Mouse (Mus musculus): ENCODE measurements at regions not wholly inside any gene's neighbourhood (a gene's known extent, or its start where the extent isn't known, plus 50 kb on each side); places are given as distances from the start of the nearest gene placed in this dataset.

DNA sequence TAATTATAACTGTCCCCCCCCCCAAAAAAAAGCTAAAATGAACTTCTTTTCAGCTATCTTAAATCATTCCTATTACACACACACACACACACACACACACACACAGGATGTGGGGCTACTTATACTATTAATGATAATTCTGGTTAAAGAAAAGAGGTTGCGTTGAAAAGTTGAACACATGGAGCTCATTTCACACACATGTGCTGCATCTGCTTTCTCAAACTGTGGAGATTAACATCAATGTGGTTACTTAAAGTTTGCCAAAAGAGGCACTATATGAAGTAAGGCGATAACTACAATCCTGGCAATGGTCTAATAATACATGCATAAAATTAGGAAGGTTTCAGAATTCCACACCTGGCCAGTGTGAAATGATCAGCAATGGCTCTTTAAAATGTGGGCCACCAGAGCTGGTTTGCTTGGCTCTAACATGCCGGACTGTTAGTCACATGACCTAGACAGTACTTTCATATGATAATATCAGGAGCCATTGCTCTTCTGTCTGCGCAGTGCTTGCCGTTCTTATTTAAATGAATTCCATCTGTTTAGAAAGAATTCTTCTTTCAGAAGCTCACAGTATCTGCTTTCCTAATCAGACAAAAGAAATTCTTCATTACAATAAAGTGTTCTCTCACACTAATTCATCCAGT is 598.4 kb upstream of the Fam92a start:
- no peak for DNase-seq (ENCODE audit: low spot score in 2 of 2)

DNA sequence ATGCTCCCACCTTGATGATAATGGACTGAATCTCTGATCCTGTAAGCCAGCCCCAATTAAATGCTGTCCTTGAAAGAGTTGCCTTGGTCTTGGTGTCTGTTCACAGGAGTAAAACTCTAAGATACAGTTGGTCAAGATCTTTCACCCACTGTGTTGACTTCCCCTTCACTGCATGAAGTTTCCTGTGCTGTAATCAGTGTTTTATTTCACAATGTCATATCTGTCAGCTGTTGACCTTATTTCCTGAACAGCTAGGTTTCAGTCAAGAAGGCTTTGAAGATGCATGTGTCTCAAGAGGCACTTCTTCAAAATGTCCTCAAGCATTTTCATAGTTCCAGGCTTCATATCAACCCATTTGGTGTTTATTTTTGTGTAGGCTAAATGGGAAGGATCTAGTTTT is 597.3 kb upstream of the Fam92a start:
- DNase-seq (ENCODE audit: low spot score in 2 of 2): no peak

DNA sequence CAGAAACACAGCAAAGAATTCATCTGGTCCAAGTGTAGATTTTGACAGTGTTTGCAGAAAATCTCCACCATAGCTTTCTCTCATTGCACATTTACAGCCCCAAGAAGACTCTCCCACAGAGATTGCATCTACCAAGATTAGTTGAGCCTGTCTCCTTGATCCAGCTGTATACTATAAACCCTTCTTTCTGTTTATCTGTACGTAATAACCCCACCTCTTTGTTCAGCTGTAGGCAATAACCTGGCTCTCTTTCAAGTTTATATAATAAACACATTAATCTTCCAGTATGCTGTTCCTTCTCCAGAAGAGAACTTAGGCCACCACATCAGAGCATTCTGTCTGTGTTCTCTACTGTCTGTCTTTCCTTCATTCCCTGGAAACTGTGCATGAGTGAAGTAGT is 594.9 kb upstream of the Fam92a start:
- DNase-seq (ENCODE audit: low spot score in 2 of 2): no peak

DNA sequence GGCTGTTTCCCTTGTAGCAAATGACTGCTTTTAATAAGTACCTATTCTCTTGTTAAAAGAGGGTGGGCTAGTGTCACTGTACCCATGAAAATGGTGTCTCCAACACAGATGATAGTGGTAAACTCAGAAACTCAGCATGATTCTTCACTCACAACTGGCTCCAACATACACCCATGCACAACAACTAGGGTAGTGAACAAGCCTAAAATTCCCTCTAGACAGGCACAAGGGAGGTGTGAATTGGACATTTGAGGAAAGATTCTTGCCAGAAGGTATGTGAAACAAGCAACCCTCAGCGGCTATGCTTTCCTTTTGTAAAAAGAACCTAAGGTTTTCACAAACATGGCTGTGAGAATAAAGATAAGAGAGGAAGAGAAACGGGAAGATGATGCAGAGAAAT is 579.0 kb upstream of the Fam92a start:
- DNase-seq (ENCODE audit: low spot score in 2 of 2): no peak

DNA sequence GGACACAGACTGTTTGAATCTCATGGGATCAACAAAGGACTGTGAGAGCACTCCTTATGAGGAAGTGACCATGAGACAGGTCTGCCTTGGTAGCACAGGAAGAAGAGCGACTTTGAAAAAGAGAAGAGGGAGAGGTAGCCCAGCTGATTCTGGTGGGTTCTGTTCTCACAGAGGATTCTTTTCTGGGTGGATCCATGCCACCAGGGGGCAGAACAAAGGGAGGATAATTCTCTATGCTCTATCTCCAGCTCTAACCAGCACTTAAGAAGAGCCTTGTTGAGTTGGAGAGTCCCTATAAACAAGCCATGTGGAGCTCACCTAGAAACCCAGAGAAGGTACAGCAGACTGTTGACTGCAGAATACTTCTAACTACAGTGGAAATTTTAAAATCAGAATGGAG is 578.1 kb upstream of the Fam92a start:
- DNase-seq (ENCODE audit: low spot score in 2 of 2): no peak

DNA sequence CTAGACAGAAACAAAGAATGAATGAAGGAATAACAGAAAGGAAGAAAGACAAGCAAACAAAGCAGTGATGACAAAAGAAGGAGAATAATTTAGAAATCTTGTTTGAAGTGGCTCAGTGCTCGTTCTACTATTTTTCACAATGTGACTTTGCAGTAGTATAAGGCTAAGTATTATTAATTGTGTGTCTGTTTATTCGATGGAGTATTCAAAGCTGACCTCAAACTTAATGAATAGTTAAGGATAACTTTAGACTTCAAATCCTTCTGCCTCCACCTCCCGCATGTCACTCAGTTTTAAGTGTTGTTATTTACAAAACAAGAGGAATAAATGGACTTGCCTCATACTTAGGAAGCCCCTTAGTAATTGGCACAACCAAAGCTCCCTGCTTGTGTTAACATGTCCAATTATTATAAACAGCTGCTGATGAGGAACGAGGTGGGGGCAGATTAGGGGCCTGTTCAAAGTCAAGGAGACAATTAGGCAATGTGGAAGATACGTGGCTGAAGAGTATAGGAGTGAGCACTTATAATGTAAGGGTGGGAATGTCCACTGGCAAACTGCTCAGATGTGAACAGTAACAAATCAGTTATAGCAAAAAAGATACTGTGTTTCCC is 572.0 kb upstream of the Fam92a start:
- DNase-seq (ENCODE audit: low spot score in 2 of 2): no peak

DNA sequence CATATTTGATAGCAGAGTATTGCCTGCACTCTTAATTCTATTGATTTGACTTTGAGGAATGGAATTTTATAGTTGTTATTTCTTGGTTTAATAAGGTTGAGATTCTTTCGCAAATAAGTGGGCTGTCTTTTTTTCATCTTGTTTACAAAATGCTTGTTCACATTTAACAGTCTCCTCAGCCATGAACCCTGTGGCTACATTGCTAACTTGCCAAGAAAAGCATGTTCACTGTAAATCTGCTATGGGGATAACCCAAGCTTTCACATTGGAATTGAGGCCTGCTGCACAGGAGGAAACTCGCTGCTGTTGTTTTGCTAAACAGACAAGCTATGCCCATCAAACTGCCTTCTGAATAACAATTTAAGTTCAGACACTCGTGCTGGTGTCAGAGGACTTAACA is 564.6 kb upstream of the Fam92a start:
- DNase-seq (ENCODE audit: low spot score in 2 of 2): no peak

DNA sequence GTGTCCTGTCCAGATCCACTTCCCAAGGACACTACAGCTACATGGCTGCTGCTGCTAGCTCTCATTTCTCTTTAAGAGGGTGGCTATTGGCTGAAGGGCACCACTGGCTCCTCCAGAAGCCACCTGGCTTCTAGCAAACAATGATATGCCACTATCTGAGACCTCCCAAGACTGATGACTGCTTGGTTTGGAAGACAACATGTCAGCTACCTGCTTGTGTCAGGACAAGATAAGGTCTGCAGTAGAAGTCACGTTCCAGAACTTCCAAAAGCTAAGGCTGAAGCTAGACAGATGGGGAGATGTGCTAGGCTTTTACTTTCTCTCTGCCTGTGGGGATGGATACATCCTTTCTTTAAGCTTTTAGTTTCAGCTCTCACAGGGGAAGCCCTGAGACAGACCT is 528.4 kb upstream of the Fam92a start:
- DNase-seq (ENCODE audit: low spot score in 2 of 2): no peak

DNA sequence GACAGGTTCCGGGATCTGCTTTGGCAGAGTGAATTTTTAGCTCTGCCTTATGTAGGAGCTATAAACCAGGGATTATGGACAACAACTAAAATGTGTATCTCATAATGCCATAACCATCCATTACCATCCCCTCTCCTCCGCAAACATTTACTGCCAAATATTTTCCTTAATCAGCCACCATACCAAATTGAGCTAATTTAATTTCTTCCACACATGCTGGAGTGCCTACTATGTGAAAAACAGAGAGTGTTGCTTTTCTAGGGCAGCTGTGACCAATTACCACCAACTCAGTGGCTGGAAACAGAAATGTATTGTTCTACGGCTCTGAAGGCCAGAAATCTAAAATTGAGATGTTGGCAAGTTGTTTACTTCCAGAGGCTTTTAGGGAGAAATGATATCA is 506.0 kb upstream of the Fam92a start:
- no peak for DNase-seq (ENCODE audit: low spot score in 2 of 2)

DNA sequence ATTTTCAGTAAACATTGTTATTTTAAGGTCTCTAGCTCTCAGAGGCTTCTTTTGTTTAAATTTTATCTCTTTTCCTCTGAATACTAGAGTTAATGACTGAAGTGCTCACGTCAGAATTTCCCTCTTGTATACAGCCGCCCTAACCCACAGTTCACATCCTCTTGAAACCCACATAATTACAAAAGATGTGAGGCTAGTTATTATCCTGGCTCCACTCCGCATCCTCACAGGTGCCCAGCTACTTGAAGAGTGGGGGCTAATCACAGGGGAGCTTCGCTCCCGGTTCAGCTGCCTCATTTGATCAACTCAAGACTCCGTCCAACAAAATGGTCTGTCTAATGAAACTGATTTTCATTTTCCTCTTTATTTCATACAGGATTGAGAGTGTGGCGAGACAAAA is 499.6 kb upstream of the Fam92a start:
- DNase-seq (ENCODE audit: low spot score in 2 of 2): no peak

DNA sequence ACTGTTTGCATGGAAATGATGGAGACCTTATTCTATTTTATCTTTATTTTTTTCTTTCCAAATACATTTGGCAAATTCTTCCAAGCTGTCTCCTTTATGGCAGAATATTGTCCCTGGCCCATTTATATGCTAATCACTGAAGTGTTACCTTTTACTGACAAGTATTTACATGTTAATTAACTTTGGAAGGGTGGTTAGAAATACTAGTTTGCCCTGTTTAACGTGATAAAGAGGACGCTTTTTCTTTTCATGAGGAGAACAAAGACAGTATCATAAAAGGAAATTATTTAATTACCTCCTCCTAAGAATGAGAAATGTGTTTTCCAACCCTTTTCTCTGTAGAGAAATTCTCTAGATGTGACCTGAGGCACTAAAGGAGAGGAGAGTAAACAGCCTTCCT is 491.4 kb upstream of the Fam92a start:
- DNase-seq (ENCODE audit: low spot score in 2 of 2): no peak

DNA sequence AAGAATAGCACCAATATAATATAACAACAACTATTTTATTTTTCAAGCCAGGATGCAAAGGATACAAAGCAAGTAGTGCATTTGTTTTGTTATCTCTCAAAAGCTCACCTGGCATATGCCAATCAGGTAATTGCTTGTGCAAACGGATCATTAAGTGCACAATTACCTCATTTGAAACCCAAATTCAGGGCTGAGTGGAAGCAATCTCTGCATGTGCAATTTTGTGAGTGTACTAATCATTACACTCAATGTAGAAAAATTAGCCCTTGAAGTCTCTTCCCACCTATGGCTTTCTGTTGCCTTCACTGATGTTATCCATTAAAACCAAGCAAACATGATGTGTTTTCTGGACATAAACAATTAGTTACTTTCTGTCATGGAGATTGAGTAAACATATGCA is 490.9 kb upstream of the Fam92a start:
- no peak for DNase-seq (ENCODE audit: low spot score in 2 of 2)

DNA sequence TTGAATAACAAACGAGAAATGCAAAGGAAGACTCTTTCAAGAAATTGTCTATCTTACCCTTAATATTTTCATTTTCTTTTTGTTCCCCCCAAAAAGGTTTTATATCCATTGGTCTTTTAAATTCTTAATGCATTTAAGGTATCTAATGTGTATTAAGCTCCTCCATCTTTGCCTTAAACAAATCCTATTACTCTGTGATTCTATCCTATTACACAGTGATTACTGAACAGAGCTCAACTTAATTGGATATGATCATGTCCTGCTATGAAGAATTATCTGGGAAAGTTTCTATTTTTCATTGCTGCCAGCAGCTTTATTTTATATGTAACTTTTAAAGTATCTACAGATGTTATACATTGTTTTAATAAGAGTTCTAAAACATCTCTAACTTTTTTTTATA is 487.3 kb upstream of the Fam92a start:
- no peak for DNase-seq (ENCODE audit: low spot score in 2 of 2)

DNA sequence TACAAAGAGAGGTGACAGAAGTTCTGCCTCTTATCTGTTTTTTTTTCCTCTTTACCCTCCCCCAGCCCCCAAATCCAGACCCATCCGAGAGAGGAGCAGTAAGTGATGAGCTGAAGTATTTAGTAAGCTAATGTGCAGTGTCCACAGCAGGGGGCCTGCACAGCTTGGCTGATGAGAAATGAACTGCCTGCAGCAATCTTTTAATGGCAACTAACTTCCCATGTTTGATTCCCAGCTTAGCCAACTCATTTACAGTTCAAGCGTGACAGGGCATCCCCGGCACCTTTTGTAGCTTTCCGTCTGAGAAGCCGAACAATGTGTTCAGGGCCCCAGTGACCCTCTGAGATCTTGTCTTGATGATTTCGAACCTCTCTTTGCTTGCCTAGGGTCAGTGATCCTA is 486.8 kb upstream of the Fam92a start:
- DNase-seq (ENCODE audit: low spot score in 2 of 2): no peak

DNA sequence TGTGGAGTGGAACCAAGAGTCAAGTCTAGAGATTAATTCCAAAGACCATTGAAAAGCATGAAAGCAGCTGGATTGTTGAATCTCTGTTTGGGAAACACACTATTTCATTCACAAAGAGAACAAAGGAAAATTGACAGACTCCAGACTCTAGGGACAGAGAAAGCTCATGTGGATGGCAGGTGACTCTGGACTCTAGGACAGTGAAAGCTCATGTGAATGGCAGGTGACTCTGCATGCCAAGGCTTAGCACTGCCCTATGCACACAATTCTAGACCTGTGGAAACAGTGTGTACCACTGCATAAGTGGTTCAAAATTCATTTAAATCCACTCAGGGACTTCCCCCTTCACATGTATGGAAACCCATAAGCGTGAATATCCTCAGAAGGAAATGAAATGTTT is 486.0 kb upstream of the Fam92a start:
- DNase-seq (ENCODE audit: low spot score in 2 of 2): no peak

DNA sequence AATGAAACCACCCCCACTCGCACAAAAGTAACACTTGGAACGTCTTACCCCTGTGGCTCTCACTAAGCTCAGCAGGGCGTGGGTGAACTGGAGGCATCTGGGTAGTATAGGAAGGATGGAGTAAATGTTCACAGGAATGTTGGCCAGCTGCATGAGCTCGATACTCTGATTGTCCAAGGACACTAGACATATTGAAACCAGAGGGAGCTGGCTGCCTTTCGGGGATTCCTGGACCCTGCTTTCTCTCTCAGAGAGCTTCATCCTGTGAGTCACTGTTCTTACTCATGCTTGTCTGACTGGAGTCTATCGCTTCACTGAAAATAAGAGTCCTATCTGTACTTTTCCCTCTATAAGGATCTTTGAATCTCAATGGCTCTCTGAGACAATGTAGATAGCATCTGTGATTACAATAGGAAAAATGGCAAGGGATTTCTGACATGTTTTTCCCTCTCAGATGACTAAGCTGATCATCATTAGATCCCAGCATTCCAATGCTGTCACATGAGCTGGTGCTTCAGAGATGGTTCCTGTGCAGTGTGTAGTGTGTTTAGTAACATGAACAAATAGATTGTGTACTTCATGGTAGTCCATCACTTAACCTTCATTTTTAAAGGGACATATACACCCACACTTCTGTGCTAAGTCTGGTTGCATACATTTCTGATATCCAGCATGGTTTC is 485.2 kb upstream of the Fam92a start:
- DNase-seq (ENCODE audit: low spot score in 2 of 2): no peak

DNA sequence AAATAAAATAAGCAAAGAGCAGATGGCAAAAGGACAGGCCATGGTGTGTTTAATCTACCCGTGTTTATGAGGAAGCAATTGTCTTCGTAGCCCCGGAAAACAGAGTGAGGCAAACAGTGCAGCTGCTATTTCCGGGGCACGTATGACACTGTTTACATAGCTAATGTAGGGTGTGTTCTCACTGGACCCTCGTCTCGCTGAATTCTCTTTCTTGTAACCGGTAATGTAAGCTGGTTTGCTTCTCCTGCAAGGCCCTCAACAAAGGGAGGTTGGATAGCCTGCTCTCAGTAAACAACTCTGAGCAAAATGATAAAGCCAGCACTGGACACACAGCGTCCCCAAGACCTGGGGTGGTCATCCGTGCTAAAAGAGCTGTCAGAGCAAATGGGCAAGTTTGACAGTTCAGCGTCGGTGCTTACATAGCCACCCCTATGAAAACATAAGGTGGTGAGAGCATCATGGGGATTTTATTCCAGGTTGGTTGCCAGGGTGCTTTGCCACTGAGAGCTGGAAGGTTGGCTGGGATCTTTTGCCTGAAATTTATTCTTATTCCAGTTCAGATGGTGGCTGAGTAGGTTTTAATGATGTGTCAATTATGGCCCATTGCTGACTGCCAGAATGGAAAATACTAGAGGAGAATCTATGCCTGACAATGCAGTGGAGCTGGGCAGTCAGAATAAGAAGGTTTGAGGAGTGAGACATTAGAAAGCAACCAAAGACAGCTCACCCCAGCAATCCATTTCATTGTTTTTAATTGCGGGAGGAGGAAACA is 483.8 kb upstream of the Fam92a start:
- no peak for DNase-seq (ENCODE audit: low spot score in 2 of 2)

DNA sequence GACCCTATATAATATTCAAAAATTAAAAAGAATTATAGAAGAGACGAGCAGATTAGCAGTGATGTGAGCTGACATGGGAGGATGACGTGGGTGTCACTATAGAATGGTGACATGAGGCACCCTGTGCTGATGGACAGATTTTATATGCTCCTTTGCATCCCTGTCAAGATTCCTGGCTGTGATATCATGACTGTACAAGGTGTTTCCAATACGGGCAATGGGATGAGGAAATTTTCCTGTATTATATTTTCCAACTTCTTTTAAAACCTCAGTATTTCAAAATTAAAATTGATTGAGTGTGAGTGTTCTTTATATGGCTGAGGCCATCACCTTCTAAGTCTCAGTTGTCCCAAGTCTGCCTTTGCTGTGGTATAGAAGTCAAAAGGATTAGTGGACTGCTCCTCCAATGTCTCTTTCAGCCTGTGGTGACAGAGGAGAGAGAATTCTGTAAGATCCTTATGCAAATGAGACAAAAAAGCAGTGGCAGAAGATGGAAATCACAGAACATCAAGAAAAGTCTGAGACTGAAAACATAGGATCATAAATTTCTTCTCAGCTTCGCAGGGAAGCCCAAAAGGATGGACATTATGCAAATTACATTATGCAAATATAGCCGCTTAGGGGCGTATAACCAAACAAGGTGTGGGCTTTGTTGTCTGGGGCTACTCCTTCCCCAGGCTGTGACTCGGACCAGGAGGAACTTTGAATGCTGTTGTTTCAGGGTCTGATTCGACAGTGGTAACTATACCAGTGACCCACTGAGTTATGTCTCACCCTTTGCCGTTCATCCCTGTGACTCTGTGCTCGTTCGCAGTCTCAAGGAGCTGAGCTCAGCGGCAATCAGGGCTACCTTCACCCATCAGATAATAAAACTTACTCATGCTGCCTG is 483.0 kb upstream of the Fam92a start:
- no peak for DNase-seq (ENCODE audit: low spot score in 2 of 2)

DNA sequence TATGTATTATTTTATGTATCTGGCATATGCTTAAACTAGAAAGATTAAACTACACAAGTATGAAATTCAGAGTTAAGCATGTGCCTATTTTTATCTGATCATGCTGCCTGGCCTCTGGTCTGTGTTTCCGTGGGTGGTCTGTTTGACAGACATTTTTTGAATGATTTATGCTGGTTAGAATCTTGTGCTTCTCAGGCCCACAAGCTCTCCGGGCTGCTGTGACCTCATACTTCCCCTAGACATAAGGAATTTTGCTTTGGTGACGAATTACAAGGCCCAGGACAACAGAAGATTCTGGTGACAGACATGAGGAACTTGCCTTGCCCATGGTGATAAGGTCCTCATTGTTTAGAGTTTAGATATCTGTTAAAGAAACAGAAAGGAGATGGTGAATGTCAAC is 475.9 kb upstream of the Fam92a start:
- no peak for DNase-seq (ENCODE audit: low spot score in 2 of 2)

DNA sequence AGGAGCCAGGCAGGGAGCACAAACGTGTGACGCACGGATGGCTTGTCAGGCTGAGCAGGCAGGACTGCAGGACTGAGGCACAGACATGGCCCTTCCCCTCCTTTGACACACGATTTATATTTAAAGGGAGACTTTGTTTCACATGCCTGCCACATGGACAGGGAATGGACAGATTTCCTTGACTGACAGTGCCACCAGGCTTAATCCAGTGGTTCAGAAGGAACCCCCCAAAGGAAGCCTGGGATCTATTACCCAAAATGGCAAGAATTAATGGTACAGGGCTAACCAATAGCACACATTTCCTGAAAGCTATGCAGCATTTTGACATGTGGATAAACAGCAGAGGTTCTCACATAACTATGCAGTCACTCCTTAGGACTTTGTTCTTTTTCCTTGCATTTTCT is 470.7 kb upstream of the Fam92a start:
- DNase-seq (ENCODE audit: low spot score in 2 of 2): no peak

DNA sequence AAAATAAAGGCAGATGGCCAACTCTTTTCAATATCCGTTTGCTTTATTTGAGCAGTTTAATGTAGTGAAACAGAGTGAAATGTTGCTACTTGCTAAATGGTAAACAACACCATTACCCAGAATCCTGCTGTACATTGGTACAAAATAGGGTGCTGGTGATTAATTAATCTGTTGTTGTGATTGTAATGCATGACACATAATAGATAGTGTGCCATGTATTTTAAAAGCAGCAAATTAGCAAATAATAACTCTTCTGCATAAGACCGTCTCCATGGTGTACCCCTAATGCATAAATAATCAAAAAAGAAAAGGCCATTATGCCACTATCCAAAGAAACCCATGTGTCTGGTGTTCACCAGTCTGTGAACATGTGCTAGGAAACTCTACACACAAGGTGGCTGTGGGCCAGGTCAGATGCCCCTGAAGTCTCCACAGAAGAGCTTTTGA is 457.6 kb upstream of the Fam92a start:
- DNase-seq (ENCODE audit: low spot score in 2 of 2): no peak

Data from frontal cortex, postnatal 10 days (tissue).